Mouse (Mus musculus): ENCODE results near the gene Polr3k. TPM values are rescaled to one million over a fixed set of nuclear protein-coding genes. Genes with fewer than 3 reads are reported as not detected.

The Polr3k gene
- polyA plus RNA-seq (2015; fragmentation: Nextera tagmentation; extraction: Ambion mirVana): 41.6 and 43.9 TPM in 2 replicates

GRCm38 (mm10) chr2:181863791-181864535 lies at the start of gene Polr3k:
Gene Polr3k, plus strand, starts transcription at chr2:181864337.

GRCm38 (mm10) chr2:181837372-181838292 lies 26.5 kb upstream of the Polr3k start, which contains the start of gene Pcmtd2:
Gene Pcmtd2, plus strand, starts transcription at chr2:181837854.

Other genes with a start within 250 kb of the Polr3k start
- gene Gm29797, start 207.3 kb upstream of the Polr3k start, polyA plus RNA-seq (2015; fragmentation: Nextera tagmentation; extraction: Ambion mirVana): not detected in 2 replicates
- 17.4 and 20.6 TPM in 2 replicates for gene Sox18, start 192.7 kb upstream of the Polr3k start, polyA plus RNA-seq (2015; fragmentation: Nextera tagmentation; extraction: Ambion mirVana)
- 11.9 and 13.4 TPM in 2 replicates for gene Tcea2, start 184.0 kb upstream of the Polr3k start, polyA plus RNA-seq (2015; fragmentation: Nextera tagmentation; extraction: Ambion mirVana)
- 33.1 and 41.7 TPM in 2 replicates for gene Rgs19, start 170.4 kb upstream of the Polr3k start, polyA plus RNA-seq (2015; fragmentation: Nextera tagmentation; extraction: Ambion mirVana)
- not detected in 2 replicates for gene Lkaaear1, start 165.9 kb upstream of the Polr3k start, polyA plus RNA-seq (2015; fragmentation: Nextera tagmentation; extraction: Ambion mirVana)
- gene Oprl1, start 149.3 kb upstream of the Polr3k start, polyA plus RNA-seq (2015; fragmentation: Nextera tagmentation; extraction: Ambion mirVana): 0.06 and 0.26 TPM in 2 replicates
- 0.02 TPM in 1 of 2 replicates, not detected in the other for gene Myt1, start 101.0 kb upstream of the Polr3k start, polyA plus RNA-seq (2015; fragmentation: Nextera tagmentation; extraction: Ambion mirVana)
- gene Pcmtd2, start 26.5 kb upstream of the Polr3k start, polyA plus RNA-seq (2015; fragmentation: Nextera tagmentation; extraction: Ambion mirVana): 14.1 and 16.3 TPM in 2 replicates
- not detected in 2 replicates for gene Gm14496, start 126.8 kb downstream of the Polr3k start, polyA plus RNA-seq (2015; fragmentation: Nextera tagmentation; extraction: Ambion mirVana)

Measured in urinary bladder, postnatal 0 days (tissue).